Mouse (Mus musculus): ENCODE measurements at regions not wholly inside any gene's neighbourhood (a gene's known extent, or its start where the extent isn't known, plus 50 kb on each side); places are given as distances from the start of the nearest gene placed in this dataset.

DNA sequence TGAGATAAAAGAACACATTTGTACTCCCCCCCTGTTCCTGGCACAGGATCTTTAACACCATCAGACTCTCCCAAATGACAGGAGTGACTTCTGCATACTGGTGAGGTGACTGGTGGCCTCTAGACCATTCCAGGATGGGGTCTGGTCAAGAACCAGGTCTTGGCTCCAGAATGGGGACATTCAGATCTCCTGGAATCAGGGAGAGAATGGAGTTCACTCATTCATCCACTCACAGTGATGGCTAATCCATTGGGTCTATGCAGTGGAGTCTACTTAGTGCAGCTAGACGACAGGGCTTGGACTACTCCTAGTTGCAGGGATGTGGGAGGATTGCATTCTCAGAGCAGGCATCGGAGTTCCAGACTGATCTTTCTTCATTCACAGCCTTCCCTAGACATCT, 451.0 kb downstream of the Rps24 start:
- TF ChIP-seq POLR2A (IDR thresholded peaks at IDR 0.05; ENCODE audit: low read depth, low read length) (no peak), CTCF (IDR thresholded peaks at IDR 0.05; ENCODE audit: extremely low read depth, insufficient read length, insufficient replicate concordance, low read depth, low read length) (no peak)

Data from small intestine, adult 2 months (tissue).